Mouse (Mus musculus): ENCODE data around the gene Ttyh3. TPM values are rescaled to one million over a fixed set of nuclear protein-coding genes. Genes with fewer than 3 reads are reported as not detected.

Gene Ttyh3
- polyA plus RNA-seq (2015; fragmentation: Nextera tagmentation; extraction: Ambion mirVana): 18.2 and 19.8 TPM in 2 replicates

DNA sequence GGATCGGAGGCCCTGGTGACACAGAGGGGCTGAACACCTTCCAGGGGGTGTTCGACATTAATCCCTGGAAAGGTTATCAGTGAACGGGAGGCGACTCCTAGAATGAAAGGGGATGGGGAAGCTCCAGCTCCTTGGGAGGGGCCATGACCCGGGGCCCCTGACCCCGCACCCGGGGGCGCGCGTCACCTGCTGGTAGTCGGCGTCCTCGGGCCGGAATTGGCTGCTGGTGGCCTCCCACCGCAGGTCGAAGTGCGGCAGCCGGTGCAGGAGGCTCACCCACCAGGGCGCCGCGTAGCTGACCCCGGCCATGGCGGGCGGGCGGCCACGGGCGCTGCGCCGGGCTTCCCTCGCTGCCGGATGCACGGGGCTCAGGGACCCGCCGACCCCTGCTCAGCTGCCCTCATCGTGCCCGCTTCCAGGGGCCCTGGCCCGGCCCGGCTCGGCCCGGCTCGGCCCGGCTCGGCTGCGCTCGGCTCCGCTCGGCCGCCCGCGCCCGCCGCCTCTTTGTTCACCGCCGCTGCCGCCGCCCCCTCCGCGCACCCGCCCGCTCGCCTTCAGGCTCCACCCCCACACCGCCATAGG is at the start of gene Ttyh3:
Ttyh3 (minus strand) TSS at position 513 of the 582 bp plus-strand sequence.
- Histone ChIP-seq H3K27ac (ENCODE audit: low read length) (peak within 1 kb of the TSS; percentile 85), H3K9me3 (ENCODE audit: low read length) (no peaks in the 10 kb centered on the region), H3K9ac (replicated peaks; ENCODE audit: low read depth) (peak within 1 kb of the TSS; percentile 78), H3K36me3 (ENCODE audit: insufficient read depth, low read length) (no peaks in the 10 kb centered on the region; the same call in 1 of the 2 replicates), H3K27me3 (replicated peaks; ENCODE audit: insufficient read depth, low read length) (no peaks in the 10 kb centered on the region), H3K4me2 (replicated peaks; ENCODE audit: low read depth, low read length) (peak within 1 kb of the TSS; percentile 87), H3K4me1 (ENCODE audit: insufficient read depth, low read depth, low read length) (peaks cover 26% of the 10 kb centered on the region), H3K4me3 (ENCODE audit: low read depth, low read length) (peak within 1 kb of the TSS; percentile 86)
- WGBS: under 1% methylated on average over 33 of the region's 62 CpGs
- TF ChIP-seq EP300 (IDR thresholded peaks at IDR 0.05): no peak
- no peak; the same call in 1 of the 2 replicates for TF ChIP-seq CTCF (IDR thresholded peaks at IDR 0.05)
- ATAC-seq (peak; percentile 34), DNase-seq (ENCODE audit: low spot score) (no peak)

GRCm38 (mm10) chr5:140695987-140696386 is 47.2 kb upstream of the Ttyh3 start:
- H3K4me2 ChIP-seq (replicated peaks; ENCODE audit: low read depth, low read length): no peak overlapping the region
- WGBS: 84% methylated on average over 7 of the region's 7 CpGs
- no peaks in the 10 kb centered on the region for H3K36me3 ChIP-seq (ENCODE audit: insufficient read depth, low read length)
- H3K4me3 ChIP-seq (ENCODE audit: low read depth, low read length): no peak overlapping the region
- no peaks in the 10 kb centered on the region for H3K4me1 ChIP-seq (ENCODE audit: insufficient read depth, low read depth, low read length)
- TF ChIP-seq EP300 (IDR thresholded peaks at IDR 0.05) (no peak), CTCF (IDR thresholded peaks at IDR 0.05) (no peak)
- H3K9me3 ChIP-seq (ENCODE audit: low read length): no peaks in the 10 kb centered on the region
- H3K27ac ChIP-seq (ENCODE audit: low read length): no peak overlapping the region
- no peak overlapping the region for H3K9ac ChIP-seq (replicated peaks; ENCODE audit: low read depth)
- H3K27me3 ChIP-seq (replicated peaks; ENCODE audit: insufficient read depth, low read length): no peaks in the 10 kb centered on the region
- DNase-seq (ENCODE audit: low spot score) (no peak), ATAC-seq (no peak)

- ATAC-seq: peak; percentile 81
- H3K27ac ChIP-seq (ENCODE audit: low read length): no peak overlapping the region
- WGBS: 67% methylated on average over 3 of the region's 3 CpGs
Observed at GRCm38 (mm10) chr5:140688434-140688833, 39.6 kb upstream of the Ttyh3 start.

GRCm38 (mm10) chr5:140684343-140685148 is 35.7 kb upstream of the Ttyh3 start:
- DNase-seq (ENCODE audit: low spot score): peak; percentile 56
- Histone ChIP-seq H3K4me1 (ENCODE audit: insufficient read depth, low read depth, low read length) (no peaks in the 10 kb centered on the region), H3K4me3 (ENCODE audit: low read depth, low read length) (no peak overlapping the region), H3K27me3 (replicated peaks; ENCODE audit: insufficient read depth, low read length) (no peaks in the 10 kb centered on the region), H3K36me3 (ENCODE audit: insufficient read depth, low read length) (0 out of 2 replicates have a peak, but pooled peaks cover 5% of the 10 kb centered on the region), H3K4me2 (replicated peaks; ENCODE audit: low read depth, low read length) (no peak overlapping the region), H3K27ac (ENCODE audit: low read length) (no peak overlapping the region), H3K9me3 (ENCODE audit: low read length) (no peaks in the 10 kb centered on the region), H3K9ac (replicated peaks; ENCODE audit: low read depth) (no peak overlapping the region)
- WGBS: 60% methylated on average over 16 of the region's 16 CpGs
- ATAC-seq: no peak
- TF ChIP-seq EP300 (IDR thresholded peaks at IDR 0.05) (no peak), CTCF (IDR thresholded peaks at IDR 0.05) (peak; percentile 81)

More at GRCm38 (mm10) chr5:140688434-140688833, 39.6 kb upstream of the Ttyh3 start:
- Histone ChIP-seq H3K4me3 (ENCODE audit: low read depth, low read length) (no peak overlapping the region), H3K27me3 (replicated peaks; ENCODE audit: insufficient read depth, low read length) (no peaks in the 10 kb centered on the region), H3K4me1 (ENCODE audit: insufficient read depth, low read depth, low read length) (no peaks in the 10 kb centered on the region), H3K9me3 (ENCODE audit: low read length) (no peaks in the 10 kb centered on the region), H3K36me3 (ENCODE audit: insufficient read depth, low read length) (no peaks in the 10 kb centered on the region), H3K9ac (replicated peaks; ENCODE audit: low read depth) (no peak overlapping the region), H3K4me2 (replicated peaks; ENCODE audit: low read depth, low read length) (no peak overlapping the region)
- TF ChIP-seq EP300 (IDR thresholded peaks at IDR 0.05) (no peak), CTCF (IDR thresholded peaks at IDR 0.05) (peak; percentile 1; the same call in 1 of the 2 replicates)
- peak; percentile 74 for DNase-seq (ENCODE audit: low spot score)

- no peak overlapping the region for H3K4me3 ChIP-seq (ENCODE audit: low read depth, low read length)
- 90% methylated on average over 6 of the region's 6 CpGs for WGBS
- no peak overlapping the region for H3K9ac ChIP-seq (replicated peaks; ENCODE audit: low read depth)
- H3K4me1 ChIP-seq (ENCODE audit: insufficient read depth, low read depth, low read length): no peaks in the 10 kb centered on the region
- no peak overlapping the region for H3K4me2 ChIP-seq (replicated peaks; ENCODE audit: low read depth, low read length)
- no peaks in the 10 kb centered on the region for H3K27me3 ChIP-seq (replicated peaks; ENCODE audit: insufficient read depth, low read length)
- H3K9me3 ChIP-seq (ENCODE audit: low read length): no peaks in the 10 kb centered on the region
- no peak overlapping the region for H3K27ac ChIP-seq (ENCODE audit: low read length)
- H3K36me3 ChIP-seq (ENCODE audit: insufficient read depth, low read length): 0 out of 2 replicates have a peak, but pooled peaks cover 11% of the 10 kb centered on the region
- no peak for TF ChIP-seq EP300 (IDR thresholded peaks at IDR 0.05)
- TF ChIP-seq CTCF (IDR thresholded peaks at IDR 0.05): no peak
- no peak for DNase-seq (ENCODE audit: low spot score)
- no peak for ATAC-seq
Observed at GRCm38 (mm10) chr5:140682113-140682512, 33.3 kb upstream of the Ttyh3 start.

DNA sequence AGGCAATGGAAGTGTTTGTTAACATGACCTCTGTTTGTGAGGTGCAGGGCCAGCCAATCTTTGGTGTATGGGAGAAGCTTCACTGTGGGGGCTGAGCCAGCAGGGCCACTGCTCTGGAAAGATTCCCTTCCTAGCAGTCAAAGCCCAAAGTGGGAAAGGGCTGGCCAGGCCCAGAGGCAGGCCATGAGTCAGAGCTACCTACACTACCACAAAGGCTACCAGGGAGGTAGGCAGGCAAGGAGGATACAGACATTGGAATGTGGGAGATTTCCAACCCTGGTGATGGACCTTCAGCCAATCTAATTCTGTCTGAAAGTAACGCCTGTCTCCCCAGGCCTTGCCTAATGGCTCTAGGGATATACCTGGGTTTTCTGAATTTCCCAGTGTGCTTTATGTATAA is 32.1 kb upstream of the Ttyh3 start:
- Histone ChIP-seq H3K4me1 (ENCODE audit: insufficient read depth, low read depth, low read length) (no peaks in the 10 kb centered on the region), H3K27ac (ENCODE audit: low read length) (no peak overlapping the region), H3K4me2 (replicated peaks; ENCODE audit: low read depth, low read length) (no peak overlapping the region), H3K9ac (replicated peaks; ENCODE audit: low read depth) (no peak overlapping the region), H3K27me3 (replicated peaks; ENCODE audit: insufficient read depth, low read length) (no peaks in the 10 kb centered on the region), H3K4me3 (ENCODE audit: low read depth, low read length) (no peak overlapping the region), H3K9me3 (ENCODE audit: low read length) (no peaks in the 10 kb centered on the region), H3K36me3 (ENCODE audit: insufficient read depth, low read length) (0 out of 2 replicates have a peak, but pooled peaks cover 13% of the 10 kb centered on the region)
- ATAC-seq (no peak), DNase-seq (ENCODE audit: low spot score) (no peak)
- TF ChIP-seq EP300 (IDR thresholded peaks at IDR 0.05): no peak
- no peak for TF ChIP-seq CTCF (IDR thresholded peaks at IDR 0.05)
- WGBS: 77% methylated on average over 1 of the region's 1 CpGs

Data from lung, postnatal 0 days (tissue).